Comparison of ENCODE assay signal across 8 mouse cellular contexts in genomic region chr17:66123816-66124610, GRCm38 (mm10). TPM values are rescaled to one million over a fixed set of nuclear protein-coding genes. Genes with fewer than 3 reads are reported as not detected.
DNase-seq lines count a peak whose midpoint lies in the region; ATAC-seq and TF ChIP-seq lines count a peak whose summit lies in the region.

No protein-coding gene starts in this region.

- DNase-seq in thymus, postnatal 4 days: peak; percentile 32
- DNase-seq in thymus, postnatal 0 days (ENCODE audit: low spot score): no peak
- DNase-seq in embryonic facial prominence, embryonic 14.5 days (ENCODE audit: low spot score): peak; percentile 25
- peak; percentile 31 for DNase-seq in naive thymus-derived CD4-positive, alpha-beta T cell, adult 2 months (ENCODE audit: low read depth)
- DNase-seq in right cerebral cortex, adult 18-20 months: no peak
- no peak for DNase-seq in gastrocnemius, postnatal 4 days (ENCODE audit: low spot score in 2 of 2)
- DNase-seq in spleen, postnatal 14 days (ENCODE audit: low spot score in 2 of 2): no peak

- WGBS in embryonic facial prominence, embryonic 14.5 days: 1% methylated on average over 19 of the region's 20 CpGs
- WGBS in intestine, postnatal 0 days: under 1% methylated on average over 20 of the region's 20 CpGs

- peak overlapping the region; percentile 70 for H3K9ac ChIP-seq in embryonic facial prominence, embryonic 14.5 days (ENCODE audit: low read depth, low read length)
- peak overlapping the region; percentile 51 for H3K9ac ChIP-seq in intestine, postnatal 0 days (ENCODE audit: low read depth, low read length)

- no peak for TF ChIP-seq CTCF in intestine, postnatal 0 days (IDR thresholded peaks at IDR 0.05; ENCODE audit: low read depth)

- H3K27me3 ChIP-seq in embryonic facial prominence, embryonic 14.5 days (replicated peaks; ENCODE audit: control insufficient read depth, insufficient read depth, low read length): no peaks in the 10 kb centered on the region
- no peaks in the 10 kb centered on the region for H3K27me3 ChIP-seq in intestine, postnatal 0 days (replicated peaks; ENCODE audit: control insufficient read depth, insufficient read depth, low read length)

- H3K36me3 ChIP-seq in embryonic facial prominence, embryonic 14.5 days (ENCODE audit: control insufficient read depth, insufficient read depth, low read length): peaks cover 29% of the 10 kb centered on the region
- H3K36me3 ChIP-seq in intestine, postnatal 0 days (ENCODE audit: control insufficient read depth, insufficient read depth): peaks cover 17% of the 10 kb centered on the region; the same call in 1 of the 2 replicates

- peak overlapping the region; percentile 69 for H3K4me3 ChIP-seq in embryonic facial prominence, embryonic 14.5 days (ENCODE audit: low read depth, low read length)
- H3K4me3 ChIP-seq in intestine, postnatal 0 days (ENCODE audit: low read depth, low read length): peak overlapping the region; percentile 82

- peak overlapping the region; percentile 84 for H3K4me2 ChIP-seq in embryonic facial prominence, embryonic 14.5 days (ENCODE audit: low read depth, low read length)
- H3K4me2 ChIP-seq in intestine, postnatal 0 days (replicated peaks; ENCODE audit: low read depth): peak overlapping the region; percentile 77

- peak; percentile 26; the same call in 1 of the 2 replicates for ATAC-seq in embryonic facial prominence, embryonic 14.5 days (ENCODE audit: low read depth)
- ATAC-seq in intestine, postnatal 0 days: peak; percentile 3; the same call in 1 of the 2 replicates

- H3K4me1 ChIP-seq in embryonic facial prominence, embryonic 14.5 days (ENCODE audit: control insufficient read depth, insufficient read depth, low read length): peaks cover 8% of the 10 kb centered on the region; the same call in 1 of the 2 replicates
- 0 out of 2 replicates have a peak, but pooled peaks cover 2% of the 10 kb centered on the region for H3K4me1 ChIP-seq in intestine, postnatal 0 days (replicated peaks; ENCODE audit: control insufficient read depth, insufficient read depth, low read length)

- H3K9me3 ChIP-seq in embryonic facial prominence, embryonic 14.5 days (ENCODE audit: control insufficient read depth, low read length): no peaks in the 10 kb centered on the region
- H3K9me3 ChIP-seq in intestine, postnatal 0 days (ENCODE audit: control insufficient read depth): no peaks in the 10 kb centered on the region

- peak overlapping the region; percentile 79 for H3K27ac ChIP-seq in embryonic facial prominence, embryonic 14.5 days (replicated peaks; ENCODE audit: low read depth, low read length)
- H3K27ac ChIP-seq in intestine, postnatal 0 days (ENCODE audit: low read depth, low read length): peak overlapping the region; percentile 78; the same call in 1 of the 2 replicates

RNA-seq across cellular contexts. Expression of gene Ddx11, which starts 0.7 kb away (rescaled TPM):
- 12.7 and 13.4 TPM in 2 replicates for polyA plus RNA-seq in thymus, postnatal 0 days (2015; fragmentation: Nextera tagmentation; extraction: Ambion mirVana)
- 11.1 and 12.0 TPM in 2 replicates for polyA plus RNA-seq in embryonic facial prominence, embryonic 14.5 days (2014; fragmentation: Nextera tagmentation; extraction: Ambion mirVana)
- 1.7 and 2.1 TPM in 2 replicates for polyA plus RNA-seq in intestine, postnatal 0 days (2015; fragmentation: Nextera tagmentation; extraction: Ambion mirVana)
- total RNA-seq in gastrocnemius, postnatal 4 days (2021): 1 to 10 TPM; 6.6 to 7.5 TPM

RNA-seq across cellular contexts. Expression of gene Washc1, which starts 12.7 kb away (rescaled TPM):
- polyA plus RNA-seq in thymus, postnatal 0 days (2015; fragmentation: Nextera tagmentation; extraction: Ambion mirVana): 46.0 and 52.3 TPM in 2 replicates
- 35.1 and 37.6 TPM in 2 replicates for polyA plus RNA-seq in embryonic facial prominence, embryonic 14.5 days (2014; fragmentation: Nextera tagmentation; extraction: Ambion mirVana)
- polyA plus RNA-seq in intestine, postnatal 0 days (2015; fragmentation: Nextera tagmentation; extraction: Ambion mirVana): 24.8 and 27.6 TPM in 2 replicates
- 10 to 100 TPM; 26.3 to 28.7 TPM for total RNA-seq in gastrocnemius, postnatal 4 days (2021)

RNA-seq across cellular contexts. Expression of gene Ndufv2, which starts 22.7 kb away (rescaled TPM):
- polyA plus RNA-seq in thymus, postnatal 0 days (2015; fragmentation: Nextera tagmentation; extraction: Ambion mirVana): 346 and 377 TPM in 2 replicates
- polyA plus RNA-seq in embryonic facial prominence, embryonic 14.5 days (2014; fragmentation: Nextera tagmentation; extraction: Ambion mirVana): 338 and 361 TPM in 2 replicates
- 421 and 453 TPM in 2 replicates for polyA plus RNA-seq in intestine, postnatal 0 days (2015; fragmentation: Nextera tagmentation; extraction: Ambion mirVana)
- 100 to 1,000 TPM; 447 to 482 TPM for total RNA-seq in gastrocnemius, postnatal 4 days (2021)

RNA-seq across cellular contexts. Expression of gene Ankrd12, which starts 47.1 kb away (rescaled TPM):
- polyA plus RNA-seq in thymus, postnatal 0 days (2015; fragmentation: Nextera tagmentation; extraction: Ambion mirVana): 31.6 and 32.4 TPM in 2 replicates
- polyA plus RNA-seq in embryonic facial prominence, embryonic 14.5 days (2014; fragmentation: Nextera tagmentation; extraction: Ambion mirVana): 24.9 and 25.2 TPM in 2 replicates
- 21.9 and 24.8 TPM in 2 replicates for polyA plus RNA-seq in intestine, postnatal 0 days (2015; fragmentation: Nextera tagmentation; extraction: Ambion mirVana)
- 10 to 100 TPM; 17.8 to 24.7 TPM for total RNA-seq in gastrocnemius, postnatal 4 days (2021)

Comparison
In these comparisons a context has a peak if more than half of its experiments do, and no peak if none do; other contexts are left out.
1. DNase-seq: peak in thymus, postnatal 4 days (single experiment), embryonic facial prominence, embryonic 14.5 days (single experiment) and naive thymus-derived CD4-positive, alpha-beta T cell, adult 2 months (single experiment); none in thymus, postnatal 0 days (single experiment), right cerebral cortex, adult 18-20 months (single experiment), gastrocnemius, postnatal 4 days (0 of 2) and spleen, postnatal 14 days (0 of 2).